Mouse (Mus musculus) intestine, embryonic 15.5 days (tissue): ENCODE data around the gene Lhfpl2. TPM values are rescaled to one million over a fixed set of nuclear protein-coding genes. Genes with fewer than 3 reads are reported as not detected.
"Not testable (repeated sequence)": the region's sequence is repeated elsewhere in the genome, so short reads cannot be mapped to it uniquely, and the experiment has no call there.

Experiments
- ATAC-seq: fragments of 200-750 bp; cut with Nextera tagmentation; 2 replicates; pipeline ENCODE4 v1.8.0; 2017; ENCODE audit warnings: moderate TSS enrichment, moderate library complexity
- H3K27ac ChIP-seq: fragments of 300-500 bp; sonication (generic); 2 replicates; pipeline ENCODE4 v1.5.1; 2015; ENCODE audit warnings: mild to moderate bottlenecking, inconsistent platforms
- H3K27me3 ChIP-seq: fragments of 300-500 bp; sonication (generic); replicated peaks from 2 replicates; pipeline ENCODE4 v1.6.1; 2015; ENCODE audit warnings: inconsistent platforms
- H3K36me3 ChIP-seq: fragments of 300-500 bp; sonication (generic); 2 replicates; pipeline ENCODE4 v1.6.1; 2015; ENCODE audit warnings: inconsistent platforms
- H3K4me1 ChIP-seq: fragments of 300-500 bp; sonication (generic); replicated peaks from 2 replicates; pipeline ENCODE4 v1.6.1; 2015; ENCODE audit warnings: inconsistent platforms
- H3K4me2 ChIP-seq: fragments of 300-500 bp; sonication (generic); replicated peaks from 2 replicates; pipeline ENCODE4 v1.6.1; 2015; ENCODE audit warnings: mild to moderate bottlenecking, inconsistent platforms
- H3K4me3 ChIP-seq: fragments of 300-500 bp; sonication (generic); replicated peaks from 2 replicates; pipeline ENCODE4 v1.5.1; 2015; ENCODE audit warnings: inconsistent platforms
- H3K9ac ChIP-seq: fragments of 300-500 bp; sonication (generic); 2 replicates; pipeline ENCODE4 v1.6.1; 2015; ENCODE audit warnings: inconsistent platforms
- H3K9me3 ChIP-seq: fragments of 300-500 bp; sonication (generic); 2 replicates; pipeline ENCODE4 v1.6.1; 2016; ENCODE audit warnings: inconsistent platforms
- WGBS: fragments of 180-500 bp; shearing (Covaris S2); methylation state at CpG from one replicate; pipeline ENCODE4 v1.1.7; 2015; 5-methylcytosine and 5-hydroxymethylcytosine counted together
- polyA plus RNA-seq: library from polyadenylated mRNA; unstranded; fragments of >200 nt; fragmentation: Nextera tagmentation; extraction: Ambion mirVana; gene quantifications from 2 replicates; pipeline ENCODE4 v1.2.1, GENCODE M21; 2015

Gene Lhfpl2
- polyA plus RNA-seq = 19.4 and 19.8 TPM in 2 replicates

GRCm38 (mm10) chr13:94057563-94058560, at the start of gene Lhfpl2:
Lhfpl2 (plus strand) TSS chr13:94057796.
- Histone ChIP-seq H3K36me3 (no peaks in the 10 kb centered on the region), H3K4me3 (peak within 1 kb of the TSS; percentile 80), H3K27ac (peak within 1 kb of the TSS; percentile 77), H3K9me3 (no peaks in the 10 kb centered on the region), H3K27me3 (no peaks in the 10 kb centered on the region), H3K4me2 (peak within 1 kb of the TSS; percentile 98), H3K4me1 (peaks cover 11% of the 10 kb centered on the region), H3K9ac (peak within 1 kb of the TSS; percentile 85)
- WGBS = under 1% methylated on average over 85 of the region's 85 CpGs
- peak; percentile 80 for ATAC-seq

GRCm38 (mm10) chr13:94011996-94012575, 45.5 kb upstream of the Lhfpl2 start:
- WGBS = 80% methylated on average over 4 of the region's 4 CpGs
- H3K9ac ChIP-seq = no peak overlapping the region
- no peaks in the 10 kb centered on the region for H3K36me3 ChIP-seq
- no peak overlapping the region for H3K4me3 ChIP-seq
- no peak for ATAC-seq
- H3K9me3 ChIP-seq = no peaks in the 10 kb centered on the region
- H3K27me3 ChIP-seq = no peaks in the 10 kb centered on the region
- no peak overlapping the region for H3K27ac ChIP-seq
- H3K4me1 ChIP-seq = no peaks in the 10 kb centered on the region
- H3K4me2 ChIP-seq = no peak overlapping the region

GRCm38 (mm10) chr13:94013986-94014385, 43.6 kb upstream of the Lhfpl2 start:
- no peak for ATAC-seq
- H3K36me3 ChIP-seq = no peaks in the 10 kb centered on the region
- H3K4me3 ChIP-seq = no peak overlapping the region
- no peak overlapping the region for H3K27ac ChIP-seq
- 73% methylated on average over 10 of the region's 10 CpGs for WGBS
- no peak overlapping the region for H3K4me2 ChIP-seq
- no peak overlapping the region for H3K9ac ChIP-seq
- no peaks in the 10 kb centered on the region for H3K9me3 ChIP-seq
- H3K27me3 ChIP-seq = no peaks in the 10 kb centered on the region
- H3K4me1 ChIP-seq = no peaks in the 10 kb centered on the region

- H3K4me3 ChIP-seq, H3K4me1 ChIP-seq, H3K9ac ChIP-seq, ATAC-seq, H3K9me3 ChIP-seq, H3K4me2 ChIP-seq, H3K36me3 ChIP-seq, H3K27ac ChIP-seq, H3K27me3 ChIP-seq: not testable (repeated sequence)
- WGBS = 77% methylated on average over 10 of the region's 13 CpGs
Observed at GRCm38 (mm10) chr13:94024575-94024974, 33.0 kb upstream of the Lhfpl2 start.

GRCm38 (mm10) chr13:94029147-94029546, 28.4 kb upstream of the Lhfpl2 start:
- Histone ChIP-seq H3K9ac (no peak overlapping the region), H3K4me2 (no peak overlapping the region), H3K4me1 (no peaks in the 10 kb centered on the region), H3K27ac (no peak overlapping the region), H3K9me3 (no peaks in the 10 kb centered on the region), H3K36me3 (no peaks in the 10 kb centered on the region), H3K4me3 (no peak overlapping the region), H3K27me3 (no peaks in the 10 kb centered on the region)
- ATAC-seq = no peak
- 93% methylated on average over 10 of the region's 10 CpGs for WGBS

GRCm38 (mm10) chr13:94030551-94030950, 27.0 kb upstream of the Lhfpl2 start:
- Histone ChIP-seq H3K27me3 (no peaks in the 10 kb centered on the region), H3K9me3 (no peaks in the 10 kb centered on the region), H3K4me2 (no peak overlapping the region), H3K4me1 (no peaks in the 10 kb centered on the region), H3K36me3 (no peaks in the 10 kb centered on the region), H3K4me3 (no peak overlapping the region), H3K27ac (no peak overlapping the region), H3K9ac (no peak overlapping the region)
- no peak for ATAC-seq
- 90% methylated on average over 2 of the region's 2 CpGs for WGBS

GRCm38 (mm10) chr13:94037313-94038051, 20.1 kb upstream of the Lhfpl2 start:
- no peaks in the 10 kb centered on the region for H3K27me3 ChIP-seq
- no peaks in the 10 kb centered on the region for H3K9me3 ChIP-seq
- H3K4me2 ChIP-seq = no peak overlapping the region
- H3K4me1 ChIP-seq = no peaks in the 10 kb centered on the region
- H3K36me3 ChIP-seq = no peaks in the 10 kb centered on the region
- 38% methylated on average over 6 of the region's 6 CpGs for WGBS
- H3K4me3 ChIP-seq = no peak overlapping the region
- no peak overlapping the region for H3K9ac ChIP-seq
- peak overlapping the region; percentile 22; the same call in 1 of the 2 replicates for H3K27ac ChIP-seq
- ATAC-seq = no peak

- no peak overlapping the region for H3K4me3 ChIP-seq
- H3K27ac ChIP-seq = no peak overlapping the region
- H3K4me1 ChIP-seq = no peaks in the 10 kb centered on the region
- 9% methylated on average over 2 of the region's 2 CpGs for WGBS
- no peaks in the 10 kb centered on the region for H3K9me3 ChIP-seq
- ATAC-seq = no peak
- no peak overlapping the region for H3K4me2 ChIP-seq
- H3K27me3 ChIP-seq = no peaks in the 10 kb centered on the region
- H3K9ac ChIP-seq = no peak overlapping the region
- no peaks in the 10 kb centered on the region for H3K36me3 ChIP-seq
Observed at GRCm38 (mm10) chr13:94038052-94038340, 19.6 kb upstream of the Lhfpl2 start.

- no peaks in the 10 kb centered on the region for H3K9me3 ChIP-seq
- H3K27ac ChIP-seq = no peak overlapping the region
- H3K27me3 ChIP-seq = no peaks in the 10 kb centered on the region
- no peaks in the 10 kb centered on the region for H3K4me1 ChIP-seq
- no peak overlapping the region for H3K4me2 ChIP-seq
- no peak for ATAC-seq
- H3K9ac ChIP-seq = no peak overlapping the region
- WGBS = 39% methylated on average over 7 of the region's 7 CpGs
- no peak overlapping the region for H3K4me3 ChIP-seq
- no peaks in the 10 kb centered on the region for H3K36me3 ChIP-seq
Observed at GRCm38 (mm10) chr13:94050036-94050435, 7.6 kb upstream of the Lhfpl2 start.

- WGBS = 91% methylated on average over 3 of the region's 3 CpGs
- ATAC-seq = no peak
- no peak overlapping the region for H3K4me2 ChIP-seq
- no peaks in the 10 kb centered on the region for H3K27me3 ChIP-seq
- H3K36me3 ChIP-seq = no peaks in the 10 kb centered on the region
- H3K27ac ChIP-seq = no peak overlapping the region
- H3K9me3 ChIP-seq = no peaks in the 10 kb centered on the region
- H3K9ac ChIP-seq = no peak overlapping the region
- no peak overlapping the region for H3K4me3 ChIP-seq
- H3K4me1 ChIP-seq = no peaks in the 10 kb centered on the region
Observed at GRCm38 (mm10) chr13:94050782-94051181, 6.8 kb upstream of the Lhfpl2 start.

- Histone ChIP-seq H3K4me1 (peaks cover 7% of the 10 kb centered on the region; the same call in 1 of the 2 replicates), H3K36me3 (no peaks in the 10 kb centered on the region), H3K4me3 (peak overlapping the region; percentile 80), H3K4me2 (peak overlapping the region; percentile 98), H3K27ac (peak overlapping the region; percentile 73), H3K9me3 (no peaks in the 10 kb centered on the region), H3K9ac (peak overlapping the region; percentile 85), H3K27me3 (no peaks in the 10 kb centered on the region)
- no peak; the same call in 1 of the 2 replicates for ATAC-seq
- WGBS = 4% methylated on average over 17 of the region's 17 CpGs
Observed at GRCm38 (mm10) chr13:94057036-94057562, 497 bp upstream of the Lhfpl2 start.

GRCm38 (mm10) chr13:94058642-94059222, 1.1 kb downstream of the Lhfpl2 start:
- WGBS = 38% methylated on average over 6 of the region's 6 CpGs
- Histone ChIP-seq H3K9ac (peak overlapping the region; percentile 85; the same call in 1 of the 2 replicates), H3K27ac (no peak overlapping the region), H3K4me3 (peak overlapping the region; percentile 80), H3K4me2 (peak overlapping the region; percentile 98), H3K27me3 (no peaks in the 10 kb centered on the region), H3K36me3 (no peaks in the 10 kb centered on the region), H3K9me3 (no peaks in the 10 kb centered on the region), H3K4me1 (peaks cover 13% of the 10 kb centered on the region)
- no peak for ATAC-seq
